Mouse (Mus musculus): Measurements from ENCODE around the gene P2rx5. TPM values are rescaled to one million over a fixed set of nuclear protein-coding genes. Genes with fewer than 3 reads are reported as not detected.

P2rx5 gene
- polyA plus RNA-seq (2012; fragmentation: generic; extraction: Trizol) = 1.0 TPM
- long read RNA-seq, experiment 1, partial matches to known transcripts = 1 of 5 reads
- long read RNA-seq, experiment 1, other reads (novel, unspliced or antisense) = 2 of 5 reads
- long read RNA-seq, experiment 2, partial matches to known transcripts = 0 of 2 reads
- long read RNA-seq, experiment 2, other reads (novel, unspliced or antisense) = 1 of 2 reads

GRCm38 (mm10) chr11:73159957-73160810, at the start of gene P2rx5:
Gene P2rx5 (plus strand): TSS chr11:73160421.
- Histone ChIP-seq H3K4me3 (ENCODE audit: insufficient read depth, poor library complexity, severe bottlenecking) (no peak within 1 kb of the TSS), H3K79me3 (ENCODE audit: low read depth) (no peaks in the 10 kb centered on the region), H3K36me3 (ENCODE audit: control insufficient read depth, insufficient read depth) (no peaks in the 10 kb centered on the region), H3K27me3 (ENCODE audit: control insufficient read depth, insufficient read depth, insufficient read length) (no peaks in the 10 kb centered on the region), H3K79me2 (ENCODE audit: control insufficient read depth, insufficient read depth) (no peaks in the 10 kb centered on the region), H3ac (ENCODE audit: control insufficient read depth, insufficient read length, low read depth) (peak within 1 kb of the TSS; percentile 95)
- TF ChIP-seq CTCF (IDR thresholded peaks at IDR 0.05; ENCODE audit: control insufficient read depth, insufficient read depth, insufficient read length) (no peak), MYOG (IDR thresholded peaks at IDR 0.05; ENCODE audit: control insufficient read depth, extremely low read depth, insufficient read length) (no peak), MYOD1 (IDR thresholded peaks at IDR 0.05; ENCODE audit: control insufficient read depth, insufficient read length, low read depth) (no peak), CEBPB (IDR thresholded peaks at IDR 0.05; ENCODE audit: low read depth) (no peak), MAX (IDR thresholded peaks at IDR 0.05) (no peak), USF1 (IDR thresholded peaks at IDR 0.05; ENCODE audit: low read depth) (no peak), FOSL1 (IDR thresholded peaks at IDR 0.05; ENCODE audit: insufficient read depth, low read length, poor library complexity, severe bottlenecking) (no peak)

DNA sequence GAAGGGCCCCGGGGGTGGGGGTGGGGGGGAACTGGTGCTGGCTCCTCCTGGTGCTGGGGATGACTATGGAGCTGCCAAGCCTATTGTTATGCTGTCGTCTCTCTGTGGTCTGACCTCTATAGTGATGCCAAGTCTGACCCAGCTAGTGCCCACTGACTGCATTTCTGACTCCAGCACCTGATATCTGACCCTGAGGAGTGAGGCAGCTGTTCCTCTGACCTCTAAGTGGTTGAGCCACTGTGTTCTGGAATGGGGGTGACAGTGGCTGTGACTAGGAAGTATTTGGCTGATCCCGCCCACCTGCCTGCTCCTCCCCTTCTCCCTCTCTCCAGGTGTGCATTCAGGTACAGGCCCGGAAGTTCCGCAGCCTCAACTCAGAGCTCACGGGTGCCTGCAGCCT, 48.8 kb upstream of the P2rx5 start:
- H3K36me3 ChIP-seq (ENCODE audit: control insufficient read depth, insufficient read depth) = no peaks in the 10 kb centered on the region
- H3K27me3 ChIP-seq (ENCODE audit: control insufficient read depth, insufficient read depth, insufficient read length) = no peaks in the 10 kb centered on the region
- H3K79me3 ChIP-seq (ENCODE audit: low read depth) = no peaks in the 10 kb centered on the region
- no peak overlapping the region for H3K4me3 ChIP-seq (ENCODE audit: insufficient read depth, poor library complexity, severe bottlenecking)
- TF ChIP-seq MYOD1 (IDR thresholded peaks at IDR 0.05; ENCODE audit: control insufficient read depth, insufficient read length, low read depth) = no peak
- no peak for TF ChIP-seq MYOG (IDR thresholded peaks at IDR 0.05; ENCODE audit: control insufficient read depth, extremely low read depth, insufficient read length)
- no peak for TF ChIP-seq MAX (IDR thresholded peaks at IDR 0.05)
- TF ChIP-seq USF1 (IDR thresholded peaks at IDR 0.05; ENCODE audit: low read depth) = no peak
- no peak for TF ChIP-seq FOSL1 (IDR thresholded peaks at IDR 0.05; ENCODE audit: insufficient read depth, low read length, poor library complexity, severe bottlenecking)
- TF ChIP-seq CTCF (IDR thresholded peaks at IDR 0.05; ENCODE audit: control insufficient read depth, insufficient read depth, insufficient read length) = no peak
- no peak for TF ChIP-seq CEBPB (IDR thresholded peaks at IDR 0.05; ENCODE audit: low read depth)
- H3ac ChIP-seq (ENCODE audit: control insufficient read depth, insufficient read length, low read depth) = no peak overlapping the region
- H3K79me2 ChIP-seq (ENCODE audit: control insufficient read depth, insufficient read depth) = no peaks in the 10 kb centered on the region

DNA sequence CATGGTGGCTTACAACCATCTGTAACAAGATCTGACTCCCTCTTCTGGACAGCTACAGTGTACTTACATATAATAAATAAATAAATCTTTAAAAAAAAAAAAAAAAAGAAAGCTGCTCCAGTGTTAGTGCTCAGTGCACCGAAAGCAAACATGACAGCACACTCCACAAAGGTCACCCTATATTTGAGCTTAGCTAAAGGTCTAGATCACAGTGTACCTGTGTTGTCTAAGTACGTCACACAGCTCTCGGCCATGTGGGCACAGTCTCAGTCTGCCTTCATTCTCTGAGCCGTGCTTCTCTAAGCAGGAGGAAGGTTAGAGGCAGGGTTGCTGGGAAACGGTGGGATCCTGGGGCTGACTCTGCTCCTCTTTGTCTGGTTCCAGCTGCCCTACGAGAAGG, 33.7 kb upstream of the P2rx5 start:
- H3K79me2 ChIP-seq (ENCODE audit: control insufficient read depth, insufficient read depth) = peaks cover 15% of the 10 kb centered on the region
- TF ChIP-seq MAX (IDR thresholded peaks at IDR 0.05) (no peak), MYOD1 (IDR thresholded peaks at IDR 0.05; ENCODE audit: control insufficient read depth, insufficient read length, low read depth) (no peak)
- H3K4me3 ChIP-seq (ENCODE audit: insufficient read depth, poor library complexity, severe bottlenecking) = no peak overlapping the region
- no peaks in the 10 kb centered on the region for H3K27me3 ChIP-seq (ENCODE audit: control insufficient read depth, insufficient read depth, insufficient read length)
- H3K79me3 ChIP-seq (ENCODE audit: low read depth) = peaks cover 10% of the 10 kb centered on the region
- peaks cover under 1% of the 10 kb centered on the region for H3K36me3 ChIP-seq (ENCODE audit: control insufficient read depth, insufficient read depth)
- H3ac ChIP-seq (ENCODE audit: control insufficient read depth, insufficient read length, low read depth) = no peak overlapping the region

DNA sequence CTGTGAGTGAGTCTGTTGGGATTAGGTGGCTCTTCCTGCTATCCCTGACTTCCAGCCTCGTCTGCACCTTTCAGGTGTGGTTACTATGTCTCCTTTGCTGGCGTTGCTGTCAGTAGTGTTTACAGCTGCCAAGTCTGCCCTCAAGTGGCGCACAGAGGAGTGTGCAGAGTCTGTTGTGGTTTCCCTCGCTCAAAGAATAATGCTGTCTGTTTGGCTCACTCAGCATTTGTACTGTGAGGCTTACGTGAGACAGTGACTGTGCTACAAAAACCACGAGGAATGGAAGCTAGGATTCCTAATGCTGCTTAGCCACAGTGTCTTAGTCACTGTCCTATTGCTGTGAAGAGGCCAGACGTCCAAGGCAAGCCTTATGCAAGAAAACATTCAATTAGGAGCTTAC, 29.2 kb upstream of the P2rx5 start:
- H3K79me2 ChIP-seq (ENCODE audit: control insufficient read depth, insufficient read depth) = peaks cover 58% of the 10 kb centered on the region
- H3K79me3 ChIP-seq (ENCODE audit: low read depth) = peaks cover 45% of the 10 kb centered on the region
- no peaks in the 10 kb centered on the region for H3K27me3 ChIP-seq (ENCODE audit: control insufficient read depth, insufficient read depth, insufficient read length)
- H3K4me3 ChIP-seq (ENCODE audit: insufficient read depth, poor library complexity, severe bottlenecking) = no peak overlapping the region
- peaks cover 38% of the 10 kb centered on the region for H3K36me3 ChIP-seq (ENCODE audit: control insufficient read depth, insufficient read depth)
- TF ChIP-seq CTCF (IDR thresholded peaks at IDR 0.05; ENCODE audit: control insufficient read depth, insufficient read depth, insufficient read length) = no peak
- no peak overlapping the region for H3ac ChIP-seq (ENCODE audit: control insufficient read depth, insufficient read length, low read depth)

- Histone ChIP-seq H3K79me3 (ENCODE audit: low read depth) (peaks cover 62% of the 10 kb centered on the region), H3K36me3 (ENCODE audit: control insufficient read depth, insufficient read depth) (peaks cover 42% of the 10 kb centered on the region), H3K27me3 (ENCODE audit: control insufficient read depth, insufficient read depth, insufficient read length) (no peaks in the 10 kb centered on the region), H3ac (ENCODE audit: control insufficient read depth, insufficient read length, low read depth) (no peak overlapping the region), H3K79me2 (ENCODE audit: control insufficient read depth, insufficient read depth) (peaks cover 78% of the 10 kb centered on the region), H3K4me3 (ENCODE audit: insufficient read depth, poor library complexity, severe bottlenecking) (no peak overlapping the region)
- TF ChIP-seq CEBPB (IDR thresholded peaks at IDR 0.05; ENCODE audit: low read depth) = no peak
- TF ChIP-seq MAX (IDR thresholded peaks at IDR 0.05) = no peak
- no peak for TF ChIP-seq FOSL1 (IDR thresholded peaks at IDR 0.05; ENCODE audit: insufficient read depth, low read length, poor library complexity, severe bottlenecking)
- TF ChIP-seq MYOD1 (IDR thresholded peaks at IDR 0.05; ENCODE audit: control insufficient read depth, insufficient read length, low read depth) = no peak
- no peak for TF ChIP-seq MYOG (IDR thresholded peaks at IDR 0.05; ENCODE audit: control insufficient read depth, extremely low read depth, insufficient read length)
- TF ChIP-seq USF1 (IDR thresholded peaks at IDR 0.05; ENCODE audit: low read depth) = no peak
- no peak for TF ChIP-seq CTCF (IDR thresholded peaks at IDR 0.05; ENCODE audit: control insufficient read depth, insufficient read depth, insufficient read length)
These were observed 27.2 kb upstream of the P2rx5 start for GRCm38 (mm10) chr11:73132999-73133398.

DNA sequence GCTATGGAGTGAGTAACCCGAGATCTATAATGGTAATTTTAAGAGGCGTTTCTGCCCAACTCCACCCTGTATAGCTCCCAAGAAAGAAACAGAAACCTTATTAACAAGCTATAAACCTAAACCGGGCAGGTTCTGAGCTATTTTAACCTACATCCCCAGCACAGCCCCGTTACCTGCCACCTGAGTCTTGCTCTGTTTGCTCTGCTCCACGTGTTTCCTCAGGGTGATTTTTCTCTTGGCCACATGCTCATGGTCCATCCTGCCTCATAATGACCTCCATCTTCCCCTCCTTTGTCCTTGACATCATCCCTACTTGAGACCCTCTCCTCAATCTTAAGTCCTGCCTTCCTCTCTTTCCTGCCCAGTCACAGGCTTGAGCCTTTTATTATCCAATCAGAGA, 26.0 kb upstream of the P2rx5 start:
- peaks cover 42% of the 10 kb centered on the region for H3K36me3 ChIP-seq (ENCODE audit: control insufficient read depth, insufficient read depth)
- H3K79me2 ChIP-seq (ENCODE audit: control insufficient read depth, insufficient read depth) = peaks cover 80% of the 10 kb centered on the region
- TF ChIP-seq CEBPB (IDR thresholded peaks at IDR 0.05; ENCODE audit: low read depth) = no peak
- TF ChIP-seq USF1 (IDR thresholded peaks at IDR 0.05; ENCODE audit: low read depth) = no peak
- no peak for TF ChIP-seq FOSL1 (IDR thresholded peaks at IDR 0.05; ENCODE audit: insufficient read depth, low read length, poor library complexity, severe bottlenecking)
- TF ChIP-seq MAX (IDR thresholded peaks at IDR 0.05) = no peak
- no peak for TF ChIP-seq MYOD1 (IDR thresholded peaks at IDR 0.05; ENCODE audit: control insufficient read depth, insufficient read length, low read depth)
- no peak for TF ChIP-seq CTCF (IDR thresholded peaks at IDR 0.05; ENCODE audit: control insufficient read depth, insufficient read depth, insufficient read length)
- no peak for TF ChIP-seq MYOG (IDR thresholded peaks at IDR 0.05; ENCODE audit: control insufficient read depth, extremely low read depth, insufficient read length)
- H3ac ChIP-seq (ENCODE audit: control insufficient read depth, insufficient read length, low read depth) = no peak overlapping the region
- H3K27me3 ChIP-seq (ENCODE audit: control insufficient read depth, insufficient read depth, insufficient read length) = no peaks in the 10 kb centered on the region
- H3K79me3 ChIP-seq (ENCODE audit: low read depth) = peaks cover 60% of the 10 kb centered on the region
- no peak overlapping the region for H3K4me3 ChIP-seq (ENCODE audit: insufficient read depth, poor library complexity, severe bottlenecking)
